Mouse (Mus musculus) urinary bladder, postnatal 25 days (tissue): ENCODE measurements at regions not wholly inside any gene's neighbourhood (a gene's known extent, or its start where the extent isn't known, plus 50 kb on each side); places are given as distances from the start of the nearest gene placed in this dataset.

Experiments
- DNase-seq: peaks from one replicate; pipeline ENCODE4 v3.0.0; 2022; ENCODE audit warnings: low spot score

DNA sequence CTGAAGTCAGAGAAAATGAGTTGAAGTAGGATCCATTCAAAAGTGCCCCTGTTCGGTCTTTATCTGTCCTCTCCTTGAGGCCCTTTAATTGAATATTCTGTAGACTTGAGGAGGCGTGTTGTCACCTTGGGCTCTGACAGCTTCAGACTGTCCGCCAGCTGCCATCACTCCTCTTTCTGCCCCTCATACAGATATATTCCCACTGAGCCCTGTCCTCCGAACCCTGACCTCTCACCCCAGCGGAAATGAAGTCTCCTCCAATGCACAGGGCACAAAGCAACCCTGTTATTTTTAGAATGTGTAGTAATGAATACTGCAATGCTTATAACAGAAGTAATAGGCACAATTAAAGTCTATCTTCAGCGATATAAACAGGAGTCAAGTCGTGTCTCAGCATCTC lies 117.4 kb upstream of the Gm14444 start:
- no peak for DNase-seq

DNA sequence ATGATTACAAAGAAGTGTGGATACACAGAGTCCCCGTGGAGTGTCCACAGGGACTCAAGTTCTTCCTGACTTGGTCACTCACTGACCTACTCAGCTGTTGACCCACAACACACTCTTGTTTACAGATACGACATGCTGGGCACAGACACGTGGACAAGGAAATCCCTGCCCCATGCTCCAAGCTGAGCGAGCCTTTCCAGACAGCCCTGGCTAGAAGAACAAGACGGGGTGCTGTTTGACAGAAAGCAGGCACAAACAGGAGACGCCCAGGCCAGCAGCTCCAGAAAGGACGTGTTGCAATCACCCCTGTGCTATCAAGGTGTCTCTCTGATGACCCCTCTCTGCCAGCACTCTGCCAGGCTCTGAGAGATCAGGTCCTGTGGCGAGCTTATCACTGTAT lies 112.6 kb upstream of the Gm14444 start:
- peak; percentile 9 for DNase-seq

DNA sequence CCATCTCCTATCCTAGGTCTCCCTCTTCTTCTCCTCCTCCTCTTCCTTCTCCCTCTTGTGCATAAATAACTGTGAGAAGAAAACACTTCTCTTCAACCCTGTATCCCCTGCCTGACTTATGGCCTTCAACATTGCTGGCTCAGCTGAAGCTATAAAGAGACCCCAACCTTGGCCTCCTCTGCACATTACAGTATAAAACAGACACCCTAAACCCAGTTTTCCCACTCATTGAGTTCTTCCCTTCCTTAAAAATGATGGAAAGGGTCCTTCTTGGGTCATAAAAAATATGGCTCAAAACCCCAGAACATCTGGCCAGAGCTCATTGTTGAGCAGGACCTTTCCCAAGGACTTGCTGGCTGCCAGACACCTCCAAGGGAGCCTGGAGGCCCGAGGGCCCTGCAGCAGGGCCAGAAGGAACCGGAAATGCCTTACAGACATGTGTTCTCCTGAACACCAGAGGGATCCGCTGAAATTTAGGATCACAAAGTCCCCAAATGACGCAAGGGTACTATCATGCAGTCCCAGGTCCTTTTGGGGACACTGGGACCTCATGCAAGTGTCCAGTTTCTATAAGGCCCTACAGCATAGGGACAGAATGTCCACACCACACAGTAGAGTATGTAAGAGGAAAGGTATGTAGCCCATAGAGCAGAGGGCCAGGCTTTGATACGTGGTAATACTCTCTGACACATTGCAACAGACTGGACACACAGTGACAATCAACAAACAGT lies 109.9 kb upstream of the Gm14444 start:
- DNase-seq: no peak

DNA sequence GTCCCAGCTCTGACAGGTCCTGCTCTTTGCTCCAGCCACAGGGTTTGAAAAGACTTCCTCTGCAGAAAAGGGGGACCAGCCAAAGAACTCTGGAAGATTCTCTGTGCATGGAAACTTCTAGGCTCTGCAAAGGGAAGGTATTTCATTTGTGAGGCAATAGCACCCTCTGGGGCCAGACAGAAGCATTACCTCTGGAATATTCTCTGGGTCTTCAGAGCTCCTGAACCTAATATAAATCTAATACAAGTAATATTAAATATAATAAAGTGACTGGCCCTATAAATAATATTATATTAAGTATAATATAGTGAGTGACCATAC lies 109.4 kb upstream of the Gm14444 start:
- peak; percentile 58 for DNase-seq

DNA sequence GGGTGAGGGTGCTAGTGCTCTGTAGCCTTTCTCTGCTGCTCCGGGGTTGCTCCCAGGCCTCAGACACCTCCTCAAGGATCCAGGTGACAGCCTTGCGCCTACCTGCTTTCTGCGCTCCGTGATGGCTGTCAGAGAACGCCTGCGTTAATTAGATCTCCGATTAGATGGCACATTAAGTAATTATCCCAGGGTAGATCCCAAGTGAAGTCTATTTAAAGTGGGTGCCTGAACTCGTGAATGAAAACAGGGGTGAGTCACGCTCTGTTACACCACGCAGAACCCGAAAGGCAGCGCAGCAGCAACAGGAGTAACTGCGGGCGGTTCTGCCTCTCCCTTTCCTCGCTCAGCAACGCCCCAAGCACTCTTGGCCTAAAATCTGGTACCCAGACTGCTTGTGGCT lies 108.2 kb upstream of the Gm14444 start:
- no peak for DNase-seq

DNA sequence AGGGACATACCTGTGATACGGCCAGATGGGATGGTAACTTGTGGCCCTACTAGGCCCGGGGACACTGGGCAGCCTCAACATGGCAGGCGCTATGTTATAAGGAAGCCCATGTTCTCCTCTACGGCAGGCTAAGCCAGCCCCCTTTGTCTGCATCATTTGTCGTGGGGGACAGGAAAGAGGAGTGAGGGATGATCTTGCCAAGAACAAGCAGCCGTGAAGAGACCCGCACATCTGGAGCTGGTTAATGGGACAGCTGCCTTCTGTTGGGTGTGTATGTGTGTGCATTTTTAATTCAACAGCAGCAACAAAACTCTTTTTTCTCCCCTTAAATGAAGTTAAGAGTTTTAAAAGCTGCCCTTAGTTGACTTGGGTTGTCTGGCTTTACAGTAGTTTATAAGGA lies 106.4 kb upstream of the Gm14444 start:
- no peak for DNase-seq

DNA sequence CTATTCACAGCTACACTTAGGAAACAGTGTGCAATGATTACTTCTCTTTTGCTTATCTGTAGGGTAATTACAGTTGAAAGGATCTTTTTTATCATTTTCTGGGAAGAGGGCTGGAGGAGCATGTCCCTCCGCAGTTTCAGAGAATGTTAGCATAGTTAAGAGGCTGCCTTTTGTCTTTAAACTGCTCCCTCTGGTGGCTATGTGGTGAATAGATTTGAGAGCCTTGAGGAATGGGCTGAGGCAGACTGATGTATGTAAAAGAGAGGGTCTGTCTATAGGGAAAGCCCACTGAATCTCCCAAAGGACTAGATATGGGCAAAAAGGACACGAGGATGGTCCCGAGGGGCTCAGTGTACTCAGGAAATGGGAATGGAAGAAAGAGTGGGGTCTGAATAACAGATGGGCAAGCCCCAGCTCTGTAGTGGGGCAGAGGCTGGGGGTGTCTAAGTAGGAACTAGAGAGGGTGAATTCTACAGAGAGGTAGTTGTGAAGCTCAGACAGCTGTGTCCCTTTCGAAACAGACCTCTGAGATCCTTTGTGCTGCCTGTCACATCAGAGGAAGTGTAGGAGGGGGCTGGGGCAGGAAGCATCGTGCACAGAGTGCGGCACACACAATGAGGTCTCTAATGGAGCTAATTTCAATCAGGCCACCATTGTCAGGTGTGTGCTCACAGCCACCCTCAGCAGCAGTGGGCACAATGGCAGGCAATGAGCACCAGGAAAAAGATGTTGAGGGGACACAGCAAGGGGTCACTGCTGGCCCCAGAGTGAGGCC lies 104.0 kb upstream of the Gm14444 start:
- DNase-seq: peak; percentile 37

DNA sequence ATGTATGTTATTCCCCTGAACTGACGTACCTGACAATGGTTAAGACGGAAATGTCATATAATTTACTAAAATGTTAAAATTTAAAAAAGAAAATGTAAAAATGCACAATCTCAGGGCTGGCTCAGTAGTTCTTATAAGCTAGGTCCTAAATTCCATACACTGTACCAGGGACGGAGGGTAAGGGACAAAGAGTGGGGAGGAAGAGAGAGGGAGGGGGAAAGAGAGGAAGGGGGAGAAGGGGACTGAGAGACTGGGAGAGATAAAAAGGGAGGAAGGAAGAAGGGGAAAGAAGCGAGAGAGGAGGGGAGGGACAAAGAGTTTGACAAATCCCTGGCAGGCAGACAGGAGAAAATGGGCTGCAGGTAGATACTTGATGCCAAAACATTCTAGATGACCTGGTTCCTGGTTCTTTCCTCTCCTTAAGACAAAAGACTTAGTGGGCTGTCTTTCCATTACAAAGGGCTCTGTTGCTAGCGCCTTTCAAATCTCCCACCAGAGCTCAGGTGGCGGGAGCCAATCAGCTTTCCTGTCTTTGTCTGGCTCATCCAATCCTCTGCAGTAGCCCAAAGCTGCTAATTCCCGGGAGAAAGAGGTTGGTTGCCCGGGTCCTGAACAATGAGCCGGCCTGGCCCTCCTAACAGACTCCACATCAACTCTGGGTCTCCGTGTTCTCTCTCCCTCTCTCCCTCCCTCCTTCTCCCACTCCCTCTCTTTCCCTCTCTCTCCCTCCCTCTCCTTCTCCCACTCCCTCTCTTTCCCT lies 92.7 kb upstream of the Gm14444 start:
- no peak for DNase-seq

DNA sequence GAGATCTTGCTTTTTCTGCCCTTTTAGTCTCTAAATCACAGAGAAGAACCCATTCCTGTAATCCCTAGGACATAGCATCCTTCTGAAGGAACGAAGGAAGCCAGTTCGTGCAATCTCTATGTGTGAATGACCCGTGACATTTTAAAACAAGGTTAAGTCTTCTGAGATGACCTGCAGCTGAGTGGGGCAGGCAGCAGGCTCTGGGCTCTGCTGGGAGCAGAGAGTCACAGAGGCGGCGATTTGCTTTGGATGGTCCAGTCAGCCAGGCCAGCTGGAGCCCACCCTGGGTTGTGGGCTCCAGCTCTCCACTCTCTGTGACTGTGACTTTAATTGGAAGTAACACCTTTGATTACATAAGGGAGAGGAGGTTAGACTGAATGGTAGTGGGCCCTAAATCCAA lies 92.1 kb upstream of the Gm14444 start:
- no peak for DNase-seq

DNA sequence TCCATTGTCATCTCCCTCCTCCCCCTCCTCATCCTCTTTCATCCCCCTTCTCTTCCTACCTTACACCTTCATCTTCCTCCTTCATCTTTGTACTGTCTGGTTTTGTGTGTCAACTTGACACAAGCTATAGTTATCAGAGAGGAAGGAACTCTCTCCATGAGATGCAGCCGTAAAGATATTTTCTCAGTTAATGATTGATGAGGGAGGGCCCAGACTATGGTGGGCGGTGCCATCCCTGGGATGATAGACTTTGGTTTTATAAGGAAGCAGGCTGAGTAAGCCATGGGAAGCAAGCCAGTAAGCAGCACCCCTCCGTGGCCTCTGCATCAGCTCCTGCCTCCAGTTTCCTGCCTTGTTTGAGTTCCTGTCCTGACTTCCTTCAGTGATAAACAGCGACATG lies 87.8 kb upstream of the Gm14444 start:
- no peak for DNase-seq

DNA sequence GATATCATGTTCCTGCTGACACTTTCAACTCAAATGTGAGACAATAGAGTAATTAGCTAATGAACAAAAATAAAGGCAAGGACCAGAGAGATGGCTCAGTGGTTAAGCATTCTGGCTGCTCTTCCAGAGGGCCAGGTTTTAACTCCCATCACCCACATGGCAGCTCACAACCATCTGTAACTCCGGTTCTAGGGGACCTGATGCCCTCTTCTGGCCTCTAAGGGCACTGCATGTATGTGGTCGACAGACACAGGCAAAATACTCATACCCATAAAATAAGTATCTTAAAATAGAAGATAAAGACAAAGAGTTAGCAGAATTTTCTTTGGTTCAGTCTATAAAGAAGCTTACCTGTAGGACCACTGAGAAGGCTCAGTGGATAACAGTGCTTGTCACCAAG lies 80.3 kb upstream of the Gm14444 start:
- DNase-seq: no peak

DNA sequence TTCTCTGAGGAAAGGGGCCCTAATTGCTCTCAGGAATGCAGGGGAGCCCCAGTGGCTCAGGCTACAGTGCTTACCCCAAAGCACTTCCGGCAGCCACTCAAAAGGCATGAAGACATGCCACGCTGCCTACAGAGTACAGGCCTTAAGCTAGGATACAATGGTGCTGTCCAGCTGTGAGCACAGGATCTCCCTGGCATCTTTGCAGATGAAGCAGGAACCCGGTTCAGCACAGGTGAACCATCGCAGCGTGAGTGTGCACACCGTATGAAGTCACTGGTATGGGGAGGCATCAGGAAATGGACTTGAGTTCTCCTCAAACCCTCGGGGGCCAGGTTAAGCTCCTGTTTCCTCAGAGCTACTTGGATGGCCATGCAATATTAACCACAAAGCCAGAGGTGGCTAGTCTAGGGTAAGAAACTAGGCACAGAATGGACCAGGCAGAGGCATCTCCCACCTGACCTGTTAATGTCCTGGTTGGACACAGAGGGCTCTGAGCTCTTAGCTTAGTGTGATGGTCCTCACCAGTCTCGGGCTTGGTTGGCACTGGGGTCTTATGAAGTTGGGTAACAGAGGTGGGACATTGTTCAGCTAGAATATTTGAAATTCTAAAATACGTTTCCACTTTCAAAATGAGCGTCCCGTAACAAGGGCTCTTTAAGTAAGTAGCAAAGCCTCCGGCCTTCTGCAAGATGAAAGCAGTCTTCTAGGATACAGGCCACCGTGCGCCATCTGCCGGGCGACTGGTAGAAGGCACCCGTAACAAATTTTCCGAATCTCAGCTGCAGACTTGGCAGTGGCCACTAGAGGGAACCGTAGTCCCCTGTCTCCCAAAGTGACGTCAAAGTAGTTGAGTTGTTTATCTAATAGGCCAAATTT lies 77.7 kb upstream of the Gm14444 start:
- DNase-seq: peak; percentile 77

DNA sequence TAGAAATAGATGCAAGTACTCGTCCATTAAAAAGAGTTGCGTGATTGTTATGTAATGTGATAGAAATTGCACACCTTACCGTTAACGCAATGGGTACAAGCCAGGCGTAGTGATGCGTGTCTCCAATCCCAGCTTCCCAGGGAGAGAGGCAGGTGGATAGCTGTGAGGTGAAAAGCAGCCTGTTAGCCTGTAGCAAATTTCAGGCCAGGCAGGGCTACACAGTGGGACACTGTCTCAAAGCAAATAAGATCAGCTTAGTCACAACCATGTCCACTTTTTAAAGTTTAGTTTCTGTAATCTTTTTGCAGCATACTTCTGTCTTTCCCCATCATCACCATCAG lies 77.1 kb upstream of the Gm14444 start:
- no peak for DNase-seq

DNA sequence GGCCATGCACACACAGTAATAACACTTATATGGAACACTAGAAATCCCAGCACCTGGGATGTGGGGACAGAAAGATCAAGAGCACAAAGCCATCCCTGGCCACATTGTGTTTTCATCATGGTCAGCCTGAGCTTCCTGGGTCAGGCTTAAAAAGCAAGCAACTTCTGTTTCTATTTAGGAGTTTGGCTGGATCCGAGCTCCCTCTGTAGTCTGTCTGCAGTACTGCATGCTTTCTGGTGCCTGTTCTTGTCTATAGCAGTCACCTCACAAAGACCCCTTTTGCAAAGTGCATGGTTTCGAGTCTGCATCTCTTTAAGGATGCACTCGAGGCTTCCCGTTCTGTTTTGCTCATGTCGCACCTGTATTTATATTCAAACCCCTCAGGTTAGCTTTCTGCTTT lies 73.4 kb upstream of the Gm14444 start:
- no peak for DNase-seq

DNA sequence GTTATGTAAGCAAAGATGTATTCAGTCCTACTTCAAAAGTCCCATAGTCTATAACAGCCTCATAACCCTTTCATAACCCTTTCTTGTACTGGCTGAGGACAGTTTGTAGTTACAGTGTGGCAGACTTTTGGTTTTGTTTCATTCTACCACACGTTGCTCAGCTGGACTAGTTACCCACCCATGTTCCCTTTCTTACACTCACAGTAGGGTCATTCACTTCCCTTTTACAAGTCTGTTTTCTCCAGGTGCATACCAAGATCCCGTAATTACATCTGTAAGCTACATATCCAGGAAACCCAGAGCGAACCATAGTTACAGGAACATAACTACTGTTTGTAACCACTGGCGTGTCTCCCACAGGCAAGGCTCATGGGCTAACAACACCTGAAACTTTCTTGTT lies 72.1 kb upstream of the Gm14444 start:
- no peak for DNase-seq

DNA sequence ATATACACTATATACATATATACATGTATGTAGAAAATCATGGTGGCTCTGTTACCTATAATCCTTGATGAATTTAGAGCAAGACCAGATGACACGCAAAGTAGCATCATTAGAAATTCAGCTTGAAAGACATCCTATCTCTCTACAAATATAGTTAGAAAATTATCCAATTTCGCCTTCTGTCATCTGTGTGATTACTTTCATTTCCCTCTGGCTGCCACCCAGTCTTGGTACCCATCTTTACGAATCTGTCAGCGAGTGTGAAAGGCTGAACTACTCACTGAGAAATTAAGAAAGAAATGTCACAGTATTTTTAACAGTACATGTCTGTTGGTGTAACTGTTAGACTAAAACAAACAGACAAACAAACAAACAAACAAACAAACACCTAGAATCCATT lies 67.8 kb upstream of the Gm14444 start:
- DNase-seq: no peak

DNA sequence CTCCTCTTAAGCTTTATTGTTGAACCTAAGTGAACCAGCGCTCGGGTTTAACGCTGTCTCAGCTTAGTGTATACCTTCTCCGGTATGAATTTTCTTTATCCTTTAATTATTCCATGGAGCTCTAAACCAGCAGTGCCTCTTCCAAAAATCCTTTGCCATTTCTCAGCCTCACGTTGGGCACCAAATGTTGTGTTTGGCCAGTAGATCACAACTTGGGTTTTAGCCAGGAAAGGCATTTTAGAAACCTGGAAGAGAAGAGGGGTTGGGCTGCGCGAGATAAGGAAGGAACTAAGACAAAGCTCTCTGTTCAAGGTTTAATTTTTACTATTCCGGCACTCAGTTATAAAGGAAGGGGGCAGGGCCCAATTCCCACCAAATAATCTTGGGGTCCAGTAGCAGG lies 61.9 kb upstream of the Gm14444 start:
- no peak for DNase-seq
